Mouse (Mus musculus) right cerebral cortex, postnatal 14 days (tissue): Measurements from ENCODE around the gene Cd99l2.

Experiments
- DNase-seq: peaks from one replicate; pipeline ENCODE4 v3.0.0; 2022

The Cd99l2 gene

DNA sequence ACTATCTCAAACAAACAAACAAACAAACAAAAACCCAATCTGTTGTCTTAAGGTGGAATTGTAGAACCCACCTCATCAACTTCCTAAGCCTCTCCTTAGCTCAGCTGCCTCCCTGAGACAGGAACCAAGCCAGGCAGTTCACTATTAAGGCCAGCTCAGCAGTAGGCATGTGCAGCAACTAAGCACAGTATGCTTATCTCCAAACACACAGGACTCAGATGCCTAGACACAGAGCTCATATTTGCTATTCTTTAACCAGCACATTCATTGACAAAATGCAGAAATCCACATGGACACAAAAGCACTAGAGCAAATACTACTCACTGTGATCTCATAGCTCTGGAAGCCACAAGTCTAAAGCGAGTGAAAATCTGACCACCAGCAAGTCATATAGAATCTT lies 27.2 kb downstream of the Cd99l2 start:
- no peak for DNase-seq

DNA sequence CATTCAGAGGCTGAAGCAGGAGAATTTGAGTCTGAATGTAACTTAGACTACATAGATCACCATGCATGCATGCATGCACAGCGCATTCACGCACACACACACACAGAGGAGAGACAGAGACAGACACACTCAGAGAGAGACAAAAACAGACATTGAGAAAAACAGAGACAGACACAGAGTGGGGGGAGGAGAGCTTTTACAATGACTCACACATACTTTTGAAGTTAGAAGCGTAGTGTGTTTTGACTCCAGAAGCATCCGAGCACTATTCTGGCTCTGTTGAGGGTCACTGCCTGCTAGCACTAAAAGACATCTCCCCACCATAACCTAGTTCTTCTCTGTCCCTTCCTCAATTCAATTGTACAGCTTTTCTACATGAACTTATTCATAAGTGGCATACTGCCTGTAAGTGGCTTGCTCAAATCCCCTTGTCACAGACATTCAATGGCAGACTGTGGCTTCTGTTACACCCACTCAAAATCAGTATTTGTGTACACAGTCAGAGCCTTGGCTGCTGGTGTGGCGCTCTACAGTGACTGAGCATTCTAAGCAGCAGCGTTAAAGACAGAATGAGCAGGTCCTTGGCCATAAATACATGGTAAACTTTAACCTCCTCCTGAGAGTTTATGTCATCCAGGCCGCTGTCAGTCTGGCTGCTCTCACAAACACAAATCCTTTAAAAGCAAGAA lies 28.4 kb downstream of the Cd99l2 start:
- no peak for DNase-seq

DNA sequence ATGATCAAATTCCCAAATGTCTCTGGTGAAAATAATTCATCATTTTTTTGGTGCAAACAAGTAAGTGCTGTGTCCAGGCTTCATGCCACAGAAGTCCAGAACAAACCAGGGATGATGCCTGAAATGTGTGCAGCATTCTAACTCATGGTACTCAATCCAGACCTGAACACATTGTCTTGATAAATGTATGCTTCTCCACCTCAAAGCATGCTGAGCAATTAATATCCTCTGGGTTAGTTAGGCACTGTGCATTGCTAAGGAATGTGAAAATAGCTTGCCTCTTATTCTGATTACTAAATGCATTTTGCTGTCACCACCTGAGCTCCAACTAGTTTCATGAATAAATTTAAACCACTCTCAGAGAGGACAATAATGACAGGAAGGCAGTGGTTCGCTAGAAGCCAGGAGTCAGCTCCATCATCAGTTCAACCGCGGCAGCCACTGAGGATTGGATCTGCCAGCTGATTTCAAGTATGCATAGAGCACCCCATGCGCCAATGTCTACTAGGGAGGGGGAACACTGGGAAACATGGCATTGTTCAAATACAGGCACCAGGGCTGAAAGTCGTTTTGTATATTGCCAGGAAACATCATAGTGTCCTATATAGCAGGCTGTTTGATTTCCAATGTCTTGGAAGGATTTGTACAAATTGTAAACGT lies 36.4 kb downstream of the Cd99l2 start:
- DNase-seq: no peak

DNA sequence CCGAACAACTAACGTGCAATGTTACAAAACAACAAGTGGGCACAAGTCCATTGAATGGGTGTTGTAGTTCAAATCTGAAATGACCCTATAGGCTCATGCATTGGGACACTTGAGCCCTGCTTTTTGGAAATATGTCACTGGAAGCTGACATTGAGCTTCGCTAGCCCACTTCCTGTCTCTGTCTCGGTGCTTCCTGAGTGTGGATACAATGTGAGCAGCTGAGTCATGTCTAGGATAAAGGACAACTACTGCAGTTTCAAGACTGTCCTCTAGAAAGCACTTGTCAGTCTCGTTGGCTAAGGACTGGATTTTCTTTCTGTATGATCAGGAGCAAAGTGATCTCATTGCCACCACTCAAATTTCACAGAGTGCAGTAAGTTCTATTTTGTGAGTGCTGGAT lies 49.7 kb downstream of the Cd99l2 start:
- DNase-seq: no peak

DNA sequence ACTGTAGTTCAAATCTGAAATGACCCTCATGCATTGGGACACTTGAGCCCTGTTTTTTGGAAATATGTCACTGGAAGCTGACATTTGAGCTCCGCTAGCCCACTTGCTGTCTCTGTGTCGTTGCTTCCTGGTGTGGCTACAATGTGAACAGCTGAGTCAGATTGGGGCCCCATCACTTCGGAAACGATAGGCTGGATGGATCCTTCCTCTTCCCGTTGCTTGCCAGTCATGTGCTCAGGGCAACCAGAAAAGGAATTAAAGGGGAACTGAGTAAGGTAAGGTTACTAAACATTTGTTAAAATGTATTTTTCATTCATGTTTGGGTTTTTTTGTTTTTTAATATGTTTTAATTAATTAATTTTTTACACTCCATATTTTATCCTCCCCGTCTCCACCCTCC lies 53.2 kb downstream of the Cd99l2 start:
- DNase-seq: no peak

DNA sequence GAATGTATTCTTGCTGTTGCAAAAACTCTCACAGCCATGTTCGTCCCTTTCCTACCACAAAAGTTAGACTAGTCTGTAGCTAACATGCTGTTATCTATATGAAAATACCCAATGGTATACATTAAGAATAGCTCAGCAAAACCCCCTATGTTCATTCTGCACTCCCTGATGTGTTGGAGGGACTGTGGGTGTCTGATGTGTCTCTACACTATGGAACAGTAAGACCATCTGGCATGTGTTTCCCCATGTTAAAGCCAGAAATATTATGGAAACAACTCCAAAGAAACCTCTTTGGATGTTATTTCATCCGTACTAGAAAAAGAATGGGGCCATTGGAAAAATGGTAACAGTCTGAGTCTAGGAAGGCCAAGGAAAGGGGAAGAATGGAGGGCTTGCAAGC lies 57.1 kb downstream of the Cd99l2 start:
- no peak for DNase-seq

DNA sequence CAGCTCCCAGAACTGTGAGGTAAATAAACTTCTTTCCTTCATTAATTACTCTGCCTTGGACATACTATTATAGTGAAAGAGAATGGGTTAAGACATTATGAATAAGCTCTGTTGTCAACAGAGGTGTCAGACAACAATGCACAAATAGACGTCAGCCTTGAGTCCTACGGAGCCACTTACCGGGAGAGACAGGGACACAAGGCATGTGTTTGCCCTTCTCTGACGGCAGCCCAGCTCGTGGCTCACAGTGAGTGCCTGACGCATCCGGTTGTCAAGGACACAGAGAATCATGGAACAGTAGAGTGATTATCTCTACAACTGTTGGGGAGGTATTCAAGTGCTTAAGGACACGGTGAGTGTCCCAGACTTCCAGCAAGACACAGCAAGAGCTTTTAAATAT lies 57.8 kb downstream of the Cd99l2 start:
- no peak for DNase-seq

DNA sequence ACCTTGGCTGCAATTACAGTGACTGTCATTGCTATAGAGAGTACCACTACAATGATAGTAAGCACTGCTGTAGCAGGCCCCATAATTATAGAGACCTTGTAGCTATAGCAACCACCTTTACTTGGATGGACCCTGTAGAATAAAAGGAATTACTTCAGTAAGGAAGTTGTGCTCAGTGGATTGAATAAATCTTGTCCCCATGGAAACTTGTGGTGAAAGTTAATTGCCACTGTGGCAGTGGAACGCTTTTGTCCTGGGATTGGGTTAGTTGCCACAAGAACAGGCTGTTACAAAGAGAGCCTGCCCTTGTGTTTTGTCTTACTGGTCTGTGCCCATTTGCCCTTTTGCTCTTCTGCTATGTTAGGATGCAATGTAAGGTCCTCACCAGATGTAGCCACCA lies 58.2 kb downstream of the Cd99l2 start:
- DNase-seq: no peak

DNA sequence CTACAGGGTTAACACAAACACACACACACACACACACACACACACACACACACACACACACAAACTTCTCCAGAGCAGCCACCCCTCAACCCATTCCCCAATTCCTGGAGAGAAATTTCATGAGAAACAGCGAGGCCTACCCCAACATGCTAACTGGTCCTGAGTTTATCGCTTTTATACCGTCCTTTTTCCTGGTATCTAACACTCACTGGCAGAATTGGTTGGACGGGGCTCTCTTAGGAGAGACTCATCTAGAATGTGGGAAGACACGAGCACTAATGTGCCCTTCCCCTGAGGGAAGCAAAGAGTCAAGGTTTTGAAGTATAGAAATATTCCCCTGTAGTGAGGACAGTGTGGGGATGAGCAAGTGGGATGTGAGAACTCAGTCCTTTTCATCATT lies 61.7 kb downstream of the Cd99l2 start:
- DNase-seq: no peak

DNA sequence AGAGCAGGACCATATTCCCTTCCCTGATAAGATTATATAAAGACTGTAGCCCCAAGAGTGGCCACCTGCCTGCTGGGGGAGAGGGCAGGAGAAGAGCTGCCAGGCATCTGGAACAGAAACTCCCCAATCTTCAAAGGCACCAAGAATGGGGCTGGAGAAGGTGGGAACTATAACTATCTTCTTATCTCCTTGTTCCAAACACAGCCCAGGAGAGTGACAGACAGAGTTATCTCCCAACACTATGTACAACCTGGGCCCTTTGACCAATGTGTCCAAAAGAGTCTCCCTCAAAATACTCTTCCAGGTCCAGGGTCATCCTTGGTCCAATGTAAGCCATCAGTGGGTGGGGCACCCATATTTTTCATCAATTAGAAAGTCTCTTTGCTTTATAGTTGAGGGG lies 65.2 kb downstream of the Cd99l2 start:
- DNase-seq: no peak

DNA sequence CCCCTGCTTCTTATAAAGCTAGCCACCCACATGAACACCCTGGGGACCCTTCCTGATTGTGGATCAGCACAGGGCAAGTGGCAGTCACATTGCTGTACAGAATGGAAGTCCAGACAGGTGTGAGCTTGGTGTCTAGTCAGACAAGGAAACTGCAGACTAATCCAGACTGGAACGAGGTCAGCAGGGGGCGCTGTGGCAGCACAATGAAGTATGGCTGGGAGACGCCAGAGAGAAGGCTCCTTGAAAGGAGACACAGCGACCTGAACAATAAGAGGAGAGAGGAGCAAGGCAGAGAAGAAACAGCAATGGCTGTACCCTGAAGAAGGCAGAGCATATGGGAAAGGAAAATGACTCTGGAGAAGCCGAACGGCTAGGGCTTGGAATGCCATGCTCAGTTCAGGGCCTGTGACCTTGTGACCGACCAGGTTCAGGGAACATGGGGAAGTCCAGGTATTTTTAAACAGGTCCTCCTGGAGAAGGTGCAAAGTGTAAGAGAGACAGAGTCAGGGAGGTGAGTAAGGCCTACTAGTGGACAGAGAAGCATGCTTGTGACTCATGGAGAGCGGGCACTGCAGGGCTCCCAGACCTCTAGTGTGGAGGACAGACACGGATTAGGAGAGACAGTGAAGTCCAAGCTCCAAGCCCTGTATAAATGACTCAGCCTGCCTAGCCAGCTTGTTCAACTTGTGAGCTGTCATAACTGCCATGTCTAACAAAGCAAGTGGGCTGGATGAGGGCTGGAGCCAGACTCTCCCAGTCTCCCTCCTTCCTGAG lies 66.7 kb downstream of the Cd99l2 start:
- peak; percentile 88 for DNase-seq

DNA sequence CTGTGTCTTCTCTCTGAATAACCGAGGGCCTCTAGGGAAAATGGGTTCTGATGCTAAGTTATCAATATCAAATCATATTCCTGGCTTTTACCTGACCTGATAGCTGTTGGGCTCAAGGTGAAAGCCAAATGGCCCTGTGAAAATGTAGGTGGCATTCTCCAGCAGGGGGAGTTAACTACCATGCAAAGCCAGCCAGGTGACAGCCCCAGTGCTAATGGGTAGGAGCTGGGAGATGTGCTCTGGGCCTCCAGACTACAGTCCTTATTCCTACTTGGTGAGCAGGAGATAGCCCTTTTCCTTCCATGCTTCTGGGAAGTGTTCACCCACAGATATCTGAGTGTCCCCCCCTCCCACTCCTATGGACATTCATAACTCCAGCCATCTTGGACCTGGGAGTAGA lies 67.8 kb downstream of the Cd99l2 start:
- DNase-seq: no peak

DNA sequence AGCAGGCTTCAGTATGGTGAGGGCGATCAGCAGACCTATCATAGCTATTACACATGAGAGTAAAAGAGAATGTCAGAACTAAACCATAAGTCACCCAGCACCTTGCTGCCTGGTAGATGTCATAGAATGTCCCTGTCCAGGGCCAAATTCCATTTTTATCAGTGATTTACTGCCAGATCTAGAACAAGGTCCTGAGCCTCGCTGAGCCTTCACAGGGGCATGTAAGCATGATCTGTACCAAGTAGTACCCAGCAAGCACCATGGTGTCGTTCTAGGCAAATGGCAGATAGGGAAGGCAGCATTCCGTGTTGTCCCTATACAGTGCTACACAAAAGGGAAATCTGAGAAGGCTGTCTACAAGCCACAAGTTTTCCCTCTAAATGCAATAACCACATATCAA lies 79.0 kb downstream of the Cd99l2 start:
- no peak for DNase-seq

DNA sequence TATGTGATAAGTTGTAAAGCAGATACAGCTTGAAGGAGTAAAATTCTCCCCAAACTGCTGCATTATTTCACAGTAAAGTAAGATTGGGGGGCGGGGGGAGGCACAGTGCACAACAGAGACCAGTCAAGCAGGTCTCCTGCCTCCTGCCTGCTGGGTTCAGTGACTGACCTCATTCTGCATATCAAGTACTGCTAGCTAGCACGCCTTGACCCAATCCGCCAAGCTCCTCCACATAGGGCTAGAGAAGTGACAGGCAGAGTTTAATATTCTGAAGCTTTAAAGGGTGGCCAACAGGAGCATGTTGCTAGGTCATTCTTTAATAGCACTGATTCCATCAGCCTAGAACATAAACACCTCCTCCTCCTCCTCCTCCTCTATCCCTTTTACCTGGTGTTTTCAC lies 79.9 kb downstream of the Cd99l2 start:
- DNase-seq: no peak

DNA sequence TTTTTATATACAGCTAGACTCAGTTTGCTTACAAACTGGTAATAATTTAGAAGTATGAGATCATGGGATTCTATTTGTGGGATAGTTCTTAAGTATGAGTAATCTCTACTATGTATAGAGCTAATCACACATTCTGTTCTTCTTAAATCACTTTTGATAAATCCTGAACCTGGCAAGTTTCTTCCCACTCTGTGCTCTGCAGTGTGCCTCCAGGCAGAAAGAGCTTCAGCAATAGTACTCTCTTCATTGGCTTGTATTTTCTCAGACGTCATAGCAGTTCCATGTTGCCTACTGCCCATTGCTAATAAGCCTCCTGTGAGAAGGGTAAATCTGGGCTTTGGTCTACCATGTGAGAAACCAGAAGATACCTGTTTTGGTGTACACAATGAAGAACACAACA lies 84.3 kb downstream of the Cd99l2 start:
- DNase-seq: no peak

DNA sequence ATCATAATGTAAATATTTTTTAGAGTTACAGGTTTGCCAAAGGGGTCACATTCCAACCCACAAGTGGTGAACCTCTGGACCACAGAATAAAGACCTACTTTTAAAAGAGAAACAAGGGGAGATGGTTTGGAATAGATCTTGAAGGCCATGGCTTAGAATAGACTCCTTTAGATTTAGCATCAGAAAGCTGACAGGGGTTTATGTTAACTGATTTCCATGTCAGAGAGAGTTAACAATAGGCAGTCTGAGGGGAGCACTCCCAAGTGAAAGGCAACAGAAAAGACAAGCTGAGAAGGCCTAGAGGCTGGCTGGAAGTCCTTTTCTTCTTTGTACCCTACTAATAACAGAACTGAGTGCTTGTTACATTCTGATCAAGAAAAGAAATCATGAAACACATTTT lies 86.4 kb downstream of the Cd99l2 start:
- no peak for DNase-seq

DNA sequence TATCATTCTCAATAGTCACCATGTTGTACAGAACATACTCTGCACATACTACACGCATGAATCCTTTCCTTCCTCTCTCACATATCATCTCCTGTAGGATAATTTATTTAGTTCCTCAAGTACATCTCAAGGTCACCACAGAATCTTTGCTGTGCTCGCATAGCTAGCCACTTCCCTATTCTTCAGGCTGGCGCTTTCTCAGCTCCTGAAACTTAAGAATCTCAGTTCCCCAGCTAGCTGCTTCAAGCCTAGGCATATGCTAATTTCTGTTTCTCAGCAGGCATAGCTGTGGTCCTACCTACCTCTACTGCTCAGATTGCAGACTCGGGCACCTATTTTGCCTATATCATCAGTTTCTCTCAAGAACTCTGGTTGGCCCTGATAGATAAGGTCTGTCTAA lies 96.3 kb downstream of the Cd99l2 start:
- no peak for DNase-seq

DNA sequence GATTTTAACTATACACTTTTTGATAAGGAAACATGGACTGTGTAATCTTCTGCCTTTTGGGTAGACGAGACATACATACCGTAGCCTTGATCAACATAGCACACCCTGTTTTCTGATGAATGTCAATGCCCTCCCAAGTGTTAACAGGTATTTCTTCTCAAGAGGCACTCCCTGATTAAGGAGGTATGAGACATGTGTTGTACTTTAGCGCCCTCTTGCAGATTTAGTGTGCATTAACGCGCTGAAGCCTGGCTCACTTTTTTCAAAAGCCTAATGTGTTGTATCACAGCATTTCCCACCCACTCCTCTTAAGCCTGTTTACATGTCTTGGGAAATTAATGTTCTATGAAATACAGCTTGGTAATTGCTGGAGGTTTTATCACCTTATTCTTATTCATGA lies 111.1 kb downstream of the Cd99l2 start:
- DNase-seq: no peak

DNA sequence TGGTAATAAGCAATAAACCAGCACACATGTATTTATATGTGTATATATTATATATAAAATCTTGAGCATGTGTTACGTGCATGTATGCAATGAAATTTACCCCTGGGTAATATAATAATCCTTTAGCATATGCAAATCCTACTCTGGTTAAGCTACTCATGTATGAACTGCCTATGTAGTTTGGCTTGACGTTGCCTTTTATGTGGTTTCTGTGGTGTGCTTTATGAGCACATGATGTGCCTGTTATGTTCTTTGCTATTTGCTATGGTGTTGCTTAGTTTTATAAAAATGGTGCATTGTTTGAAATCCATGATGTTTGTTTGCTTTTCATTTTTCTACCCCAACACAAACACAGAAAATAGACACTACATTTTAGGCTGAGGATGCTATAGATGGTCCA lies 114.2 kb downstream of the Cd99l2 start:
- no peak for DNase-seq

DNA sequence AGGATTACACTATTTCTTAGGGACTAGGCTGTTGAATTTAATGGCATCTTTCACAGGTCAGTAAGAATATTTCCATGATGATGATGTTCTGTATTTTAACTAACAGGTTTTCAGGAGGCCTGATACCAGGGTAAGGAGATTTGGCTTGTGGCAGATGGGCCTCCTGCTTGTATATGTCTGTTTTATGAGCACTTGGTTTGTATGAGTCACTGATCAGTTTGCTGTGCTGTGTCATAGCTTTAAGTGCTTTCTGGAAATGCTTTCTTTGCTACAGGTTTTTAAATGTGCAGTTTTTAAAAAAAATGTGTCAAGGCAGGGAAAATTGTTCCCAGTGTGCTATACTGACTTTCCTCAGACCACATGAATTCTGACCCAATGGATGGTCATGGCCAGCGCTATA lies 115.9 kb downstream of the Cd99l2 start:
- no peak for DNase-seq
